Mouse (Mus musculus): Measurements from ENCODE around the gene Sars2.
"Not testable (repeated sequence)": the region's sequence is repeated elsewhere in the genome, so short reads cannot be mapped to it uniquely, and the experiment has no call there.

Gene Sars2

GRCm38 (mm10) chr7:28741709-28742438 lies at the start of gene Sars2, which contains the start of gene Mrps12:
Gene Sars2 (plus strand): TSS chr7:28741992.
Gene Mrps12 (minus strand): TSS chr7:28741820.
- DNase-seq, result peak; percentile 95

- DNase-seq, result peak; percentile 17 to 48
These were observed 49.1 kb upstream of the Sars2 start, which contains the start of gene Fbxo27 for GRCm38 (mm10) chr7:28692545-28693320. Gene Fbxo27 (plus strand): TSS chr7:28692849.

- peak; percentile 88 to 90 for DNase-seq
These were observed 48.3 kb upstream of the Sars2 start for GRCm38 (mm10) chr7:28693321-28693966.

- peak in 1 of 2 experiments; percentile 5 for DNase-seq
These were observed 47.4 kb upstream of the Sars2 start for GRCm38 (mm10) chr7:28694423-28694822.

GRCm38 (mm10) chr7:28694966-28695511 lies 46.8 kb upstream of the Sars2 start:
- DNase-seq, result no peak

GRCm38 (mm10) chr7:28697277-28697676 lies 44.5 kb upstream of the Sars2 start:
- no peak for DNase-seq

DNA sequence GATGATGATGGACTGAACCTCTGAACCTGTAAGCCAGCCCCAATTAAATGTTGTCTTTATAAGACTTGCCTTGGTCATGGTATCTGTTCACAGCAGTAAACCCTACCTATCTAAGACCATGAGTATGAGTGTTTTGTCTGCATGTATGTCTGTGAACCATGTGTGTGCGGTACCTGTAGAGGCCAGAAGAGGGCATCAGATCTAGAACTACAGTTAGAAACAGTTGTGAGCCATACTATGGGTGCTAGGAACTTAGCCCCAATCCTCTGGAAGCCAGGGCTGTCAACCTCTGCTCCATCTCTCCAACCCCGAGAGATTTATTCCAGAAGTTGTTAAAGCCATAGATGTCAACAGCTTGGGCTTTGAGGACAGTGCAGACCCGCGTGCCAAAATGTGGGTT lies 41.5 kb upstream of the Sars2 start:
- DNase-seq, result no peak

GRCm38 (mm10) chr7:28701306-28701705 lies 40.5 kb upstream of the Sars2 start:
- DNase-seq, result not testable (repeated sequence)

- DNase-seq, result no peak
These were observed 39.1 kb upstream of the Sars2 start for GRCm38 (mm10) chr7:28702601-28703143.

DNA sequence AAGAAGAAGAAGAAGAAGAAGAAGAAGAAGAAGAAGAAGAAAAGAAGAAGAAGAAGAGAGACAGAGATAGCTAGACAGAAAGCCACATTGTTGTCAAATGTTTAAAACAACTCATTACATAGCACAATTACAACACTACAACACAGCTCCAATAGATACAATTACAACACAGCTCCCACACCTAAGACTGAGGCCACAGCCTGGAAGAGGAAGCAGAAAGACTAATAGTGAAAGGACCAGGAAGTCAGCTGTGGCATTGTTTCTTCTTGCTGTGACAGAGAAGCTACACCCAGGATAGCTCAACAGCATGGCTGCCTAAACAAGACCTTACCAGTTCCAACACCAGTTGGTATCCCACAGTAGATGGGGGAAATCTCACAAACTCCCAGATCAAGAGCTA lies 32.3 kb upstream of the Sars2 start:
- DNase-seq, result no peak

DNA sequence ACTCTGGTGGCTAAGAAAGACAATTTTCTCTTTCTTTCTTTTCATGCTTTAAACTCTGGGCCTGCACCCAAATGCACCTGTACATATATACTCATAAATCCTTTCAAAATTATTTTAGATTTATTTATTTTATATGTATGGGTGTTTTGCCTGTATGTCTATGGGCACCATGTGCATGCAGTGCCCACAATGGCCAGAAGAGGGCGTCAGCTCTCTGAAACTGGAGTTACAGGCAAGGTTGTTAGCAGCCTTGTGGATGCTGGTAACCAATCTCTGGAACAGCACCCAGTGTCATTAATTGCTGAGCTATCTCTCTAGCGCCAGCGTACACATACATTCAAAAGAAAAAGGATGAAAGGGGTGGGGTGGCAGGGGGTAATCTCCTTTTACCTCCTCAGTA lies 30.8 kb upstream of the Sars2 start:
- no peak for DNase-seq

- no peak for DNase-seq
These were observed 27.1 kb upstream of the Sars2 start for GRCm38 (mm10) chr7:28714667-28715066.

DNA sequence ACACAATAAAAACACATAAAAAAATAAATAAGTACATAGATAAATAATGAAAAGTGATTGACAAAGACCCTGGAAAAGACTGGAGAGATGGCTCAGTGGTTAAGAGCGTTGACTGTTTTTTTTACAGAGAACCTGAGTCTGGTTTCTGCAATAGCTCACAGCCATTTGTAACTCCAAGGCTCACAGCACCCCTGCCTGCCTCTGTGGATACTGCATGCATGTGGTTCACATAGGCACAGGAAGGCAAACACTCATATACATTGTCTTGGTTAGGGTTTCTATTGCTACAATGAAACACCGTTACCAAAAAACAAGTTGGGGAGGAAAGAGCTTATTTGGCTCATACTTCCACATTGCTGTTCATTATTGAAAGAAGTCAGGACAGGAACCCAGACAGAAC lies 26.2 kb upstream of the Sars2 start:
- DNase-seq, result no peak

DNA sequence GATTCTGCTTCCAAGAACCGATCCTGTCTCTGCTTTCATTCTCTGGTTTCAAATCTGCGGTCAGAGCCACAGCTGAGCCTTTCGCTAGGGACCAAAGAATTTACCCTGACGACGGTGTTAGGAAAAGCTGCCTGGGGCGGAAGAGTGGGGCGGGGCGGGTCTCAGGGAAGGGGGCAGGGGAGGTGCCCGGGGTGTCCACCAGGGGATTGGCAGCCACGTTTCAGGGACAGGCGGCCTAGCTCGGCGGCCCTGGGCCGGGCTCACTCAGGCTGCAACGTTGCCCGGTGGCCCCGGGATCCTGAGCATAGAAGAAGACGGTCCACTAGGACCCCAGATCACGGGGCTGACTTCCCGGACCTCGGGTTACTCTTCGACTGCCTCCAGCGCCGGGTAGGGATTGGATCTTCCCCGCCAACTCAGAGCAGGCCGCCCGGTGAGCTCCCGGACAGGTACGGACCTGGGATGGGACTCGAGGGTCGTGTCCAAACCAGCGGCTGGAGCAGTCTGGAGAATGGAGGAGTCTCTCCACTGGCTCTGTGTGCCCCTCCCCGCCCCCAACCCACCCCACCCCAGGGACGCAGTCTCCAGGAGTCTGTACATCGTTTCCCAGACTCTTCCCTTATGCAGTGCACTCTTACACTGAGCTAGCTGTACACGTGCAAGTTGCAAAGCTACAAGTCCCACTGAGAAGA lies 25.1 kb upstream of the Sars2 start, which contains the start of gene Fbxo17:
Fbxo17 (plus strand) TSS at position 215 of the 692 bp plus-strand sequence.
- peak; percentile 76 to 77 for DNase-seq

DNA sequence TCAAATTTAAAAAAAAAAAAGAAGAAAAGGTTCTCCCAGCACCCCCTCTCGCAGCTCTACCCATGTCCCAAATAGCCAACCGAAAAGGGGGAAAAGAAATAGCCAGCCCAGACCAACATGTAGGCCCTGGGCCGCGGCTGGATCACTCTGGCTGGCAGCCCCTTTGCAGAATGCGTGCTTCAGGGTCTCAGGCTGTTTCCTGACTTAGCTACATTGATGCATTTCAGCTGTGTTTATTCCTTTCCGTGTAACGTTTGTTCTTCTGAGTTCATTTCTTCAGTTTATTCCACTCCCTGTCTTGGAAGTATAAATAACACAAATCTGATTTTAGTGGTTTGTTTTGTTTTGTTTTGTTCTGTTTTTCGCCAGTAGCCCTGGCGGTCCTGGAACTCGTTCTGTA lies 24.1 kb upstream of the Sars2 start:
- no peak for DNase-seq

GRCm38 (mm10) chr7:28719159-28719558 lies 22.6 kb upstream of the Sars2 start:
- DNase-seq, result no peak

DNA sequence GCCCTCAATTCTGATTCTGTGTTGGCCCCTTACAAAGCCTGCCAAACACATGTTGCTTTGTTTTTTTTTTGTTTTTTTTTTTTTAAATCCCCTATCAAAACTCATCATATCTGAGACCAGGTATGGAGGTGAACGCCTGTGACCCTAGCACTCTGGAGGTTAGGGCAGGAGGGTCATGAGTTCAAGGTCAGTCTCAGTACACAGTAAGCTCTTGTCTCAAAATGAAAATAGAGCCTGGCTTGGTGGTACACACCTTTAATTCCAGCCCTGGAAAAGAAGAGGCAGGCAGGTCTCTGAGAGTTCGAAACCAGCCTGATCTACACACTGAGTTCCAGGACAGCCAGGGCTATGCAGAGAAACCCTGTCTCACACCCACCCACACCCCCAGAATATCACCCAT lies 22.1 kb upstream of the Sars2 start:
- no peak for DNase-seq

- peak; percentile 45 to 79 for DNase-seq
These were observed 20.8 kb upstream of the Sars2 start for GRCm38 (mm10) chr7:28720753-28721537.

DNA sequence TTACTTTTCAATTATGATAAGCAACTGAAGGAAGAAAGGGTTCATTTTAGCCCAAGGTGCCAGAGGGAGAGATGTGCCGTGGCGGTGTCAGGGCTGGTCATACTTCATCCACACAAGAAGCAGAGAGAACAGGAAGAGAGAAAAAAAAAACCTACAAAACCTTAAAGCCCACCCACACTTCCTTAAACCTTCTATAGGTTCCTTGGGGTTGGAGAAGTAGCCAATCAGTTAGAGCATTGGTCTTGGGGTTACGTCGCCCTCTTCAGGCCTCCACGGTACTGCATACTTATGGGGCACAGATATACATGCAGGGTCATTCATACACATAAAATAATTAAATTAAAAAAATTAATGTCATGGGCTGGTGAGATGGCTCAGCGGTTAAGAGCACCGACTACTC lies 19.7 kb upstream of the Sars2 start:
- DNase-seq, result no peak

DNA sequence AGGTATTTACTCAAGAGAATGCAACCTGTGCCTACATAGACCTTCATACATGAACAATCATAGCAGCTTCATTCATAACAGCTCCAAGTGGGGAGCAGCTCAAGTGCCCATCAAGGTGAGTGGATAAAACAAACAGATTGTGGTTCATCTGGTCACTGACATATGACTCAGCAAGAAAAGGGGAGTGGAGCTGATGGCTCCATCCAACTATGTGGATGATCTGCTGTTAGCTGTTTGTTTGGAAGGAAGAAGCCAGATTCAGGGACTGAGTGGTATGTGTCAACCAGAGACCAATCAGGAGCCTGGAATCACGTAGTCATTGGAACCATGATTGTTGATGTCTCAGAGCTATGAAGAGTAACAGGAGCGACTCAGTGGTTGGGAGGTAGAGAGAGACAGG lies 17.2 kb upstream of the Sars2 start:
- no peak for DNase-seq

DNA sequence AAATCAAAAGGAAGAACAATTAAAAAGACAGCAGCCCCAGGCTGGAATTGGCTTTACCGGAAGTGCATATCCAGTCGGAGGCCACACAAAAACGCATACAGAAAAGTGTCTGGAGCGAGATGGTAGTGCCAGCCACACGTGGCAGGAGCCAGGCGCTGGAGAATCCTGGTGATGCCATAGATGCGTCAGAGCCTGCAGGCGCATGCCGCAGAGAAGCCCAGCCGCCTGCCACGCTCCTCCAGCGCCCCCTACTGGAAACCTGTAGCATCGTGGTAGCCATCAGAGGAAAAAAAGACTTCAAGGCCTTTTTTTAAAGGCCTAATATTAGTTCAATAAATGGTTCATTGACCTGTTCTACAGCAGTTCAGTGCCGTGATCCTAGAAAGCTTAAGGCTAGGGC lies 15.2 kb upstream of the Sars2 start:
- DNase-seq, result peak; percentile 77 to 85
